Mouse (Mus musculus) myocyte (in vitro differentiated cells): ENCODE measurements around the gene Gas7.

Source experiments
- E2F4 ChIP-seq: IDR thresholded peaks from one replicate; pipeline ENCODE4 v1.6.1; 2011; ENCODE audit warnings: mild to moderate bottlenecking, control low read depth, moderate library complexity; ENCODE audit not compliant: insufficient read depth
- MAX ChIP-seq: IDR thresholded peaks from one replicate; pipeline ENCODE4 v1.6.1; 2011; ENCODE audit warnings: low read depth, mild to moderate bottlenecking, control low read depth
- MYOD1 ChIP-seq, 3 experiments: IDR thresholded peaks; one replicate each; pipeline ENCODE4 v1.6.1; 2011; ENCODE audit warnings: control low read depth in 2 of 3, low read depth in 2 of 3, mild to moderate bottlenecking in 2 of 3, moderate library complexity in 1 of 3; ENCODE audit not compliant: insufficient read length in 2 of 3, control insufficient read depth in 1 of 3
- POLR2A ChIP-seq: IDR thresholded peaks from one replicate; pipeline ENCODE4 v1.6.1; 2011; ENCODE audit warnings: low read depth, mild to moderate bottlenecking, control low read depth, moderate library complexity; ENCODE audit not compliant: insufficient read length
- POLR2AphosphoS2 ChIP-seq: IDR thresholded peaks from one replicate; pipeline ENCODE4 v1.6.1; 2011; ENCODE audit warnings: low read depth, control low read depth; ENCODE audit not compliant: insufficient read length
- REST ChIP-seq: IDR thresholded peaks from one replicate; pipeline ENCODE4 v1.6.1; 2011; ENCODE audit warnings: mild to moderate bottlenecking, control low read depth, moderate library complexity; ENCODE audit not compliant: insufficient read depth, insufficient read length
- SRF ChIP-seq: IDR thresholded peaks from one replicate; pipeline ENCODE4 v1.6.1; 2011; ENCODE audit warnings: low read depth; ENCODE audit not compliant: control insufficient read depth, insufficient read length
- TCF12 ChIP-seq: IDR thresholded peaks from one replicate; pipeline ENCODE4 v1.6.1; 2011; ENCODE audit warnings: mild to moderate bottlenecking, control low read depth; ENCODE audit not compliant: poor library complexity, insufficient read depth, severe bottlenecking
- USF1 ChIP-seq: IDR thresholded peaks from one replicate; pipeline ENCODE4 v1.6.1; 2011; ENCODE audit warnings: low read depth, mild to moderate bottlenecking, control low read depth, moderate library complexity

DNA sequence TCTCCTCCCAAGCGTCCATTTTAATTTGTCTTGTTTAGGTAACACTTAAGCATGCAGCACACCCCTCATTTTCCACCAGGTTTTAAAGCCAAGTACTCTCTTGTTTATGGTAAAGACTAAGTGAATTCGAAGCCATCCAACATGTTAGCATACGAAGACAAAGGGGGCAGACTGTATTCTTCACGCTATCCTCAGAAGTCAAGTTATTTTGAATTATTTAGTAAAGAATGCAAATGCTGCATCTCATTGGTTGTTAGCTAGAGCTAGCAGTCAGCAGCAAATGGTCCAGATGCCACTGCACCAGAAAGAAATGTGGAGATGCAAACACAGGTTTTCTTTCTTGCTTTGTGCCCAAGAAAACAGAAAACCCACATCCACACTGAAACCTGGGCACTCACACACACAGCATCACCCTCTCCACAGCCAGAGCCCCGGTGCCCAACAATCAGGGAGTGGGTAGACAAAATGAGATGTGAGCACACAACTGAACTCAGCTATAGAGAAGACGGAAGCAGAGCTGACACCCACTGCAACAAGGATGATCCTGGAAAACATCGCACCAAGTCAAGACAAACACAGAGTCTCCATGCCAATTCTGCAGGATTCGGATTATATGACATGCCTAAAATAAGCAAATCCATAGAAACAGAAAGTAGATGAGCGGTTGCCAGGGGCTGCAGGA is 157.1 kb downstream of the Gas7 start:
- TF ChIP-seq MAX (no peak), E2F4 (no peak), POLR2A (no peak), USF1 (no peak), REST (no peak), TCF12 (no peak), POLR2AphosphoS2 (no peak), MYOD1 (IDR thresholded peaks at IDR 0.05; ENCODE audit: control insufficient read depth in 1 of 3, insufficient read length in 2 of 3, low read depth in 2 of 3) (no peak), SRF (no peak)
